ENCODE assay signal across 8 mouse cellular contexts in the genomic region with DNA sequence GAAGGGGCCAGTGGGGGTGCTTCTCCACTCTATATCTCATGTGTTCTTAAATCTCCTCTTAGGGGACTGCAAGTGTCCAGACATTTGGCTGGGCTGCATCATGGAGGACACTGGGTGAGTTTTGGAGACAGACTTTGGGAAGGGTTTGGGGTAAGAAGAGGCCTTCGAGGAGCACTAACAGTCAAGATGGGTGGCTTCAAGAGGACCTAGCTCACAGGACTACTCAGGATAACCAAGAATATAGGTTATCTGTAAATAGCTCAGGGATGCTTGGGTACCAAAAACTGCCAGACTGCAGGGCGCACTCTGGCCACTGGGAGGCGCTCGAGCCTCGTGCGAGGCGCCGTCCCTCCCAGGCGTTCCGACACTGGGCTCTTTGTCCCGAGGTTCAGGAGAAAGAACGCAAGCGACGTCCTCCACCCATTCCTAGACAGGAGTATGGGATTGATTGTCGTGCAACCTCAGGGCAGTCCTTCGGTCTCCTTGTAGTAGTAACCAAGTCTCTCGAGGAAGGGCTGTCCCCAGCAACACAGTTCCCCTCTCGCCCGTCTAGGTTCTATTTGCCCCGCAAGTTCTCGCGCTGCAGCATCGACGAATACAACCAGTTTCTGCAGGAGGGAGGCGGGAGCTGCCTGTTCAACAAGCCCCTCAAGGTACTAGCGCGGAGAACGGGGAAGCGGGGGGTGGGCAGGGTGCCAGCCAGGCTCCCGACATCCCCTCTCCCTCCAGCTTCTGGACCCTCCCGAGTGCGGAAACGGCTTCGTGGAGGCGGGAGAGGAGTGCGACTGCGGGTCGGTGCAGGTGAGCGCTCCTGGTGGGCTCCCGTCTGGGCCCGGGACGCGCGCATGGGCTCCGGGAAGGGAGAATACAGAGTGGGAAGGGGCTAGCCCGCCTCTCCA. TPM values are rescaled to one million over a fixed set of nuclear protein-coding genes. Genes with fewer than 3 reads are reported as not detected.
A peak's percentile ranks its signal among the peaks of the same experiment; 100 is the strongest.
DNase-seq lines count a peak whose midpoint lies in the region; ATAC-seq and TF ChIP-seq lines count a peak whose summit lies in the region.

No protein-coding gene starts in this region.

- peak overlapping the region; percentile 86 for H3K4me3 ChIP-seq in E14TG2a.4 (replicated peaks; ENCODE audit: low read length)
- H3K4me3 ChIP-seq in heart, embryonic 14.5 days (ENCODE audit: control insufficient read depth in 1 of 2, insufficient read depth in 1 of 2, low read depth in 1 of 2, low read length in 2 of 2) = peak overlapping the region; percentile 63 to 65
- H3K4me3 ChIP-seq in liver, embryonic 13.5 days (replicated peaks) = peak overlapping the region; percentile 49
- H3K4me3 ChIP-seq in neural tube, embryonic 11.5 days (ENCODE audit: low read depth, low read length) = peak overlapping the region; percentile 50

- ATAC-seq in heart, embryonic 14.5 days (ENCODE audit: insufficient number of reproducible peaks, insufficient read depth, low FRiP score, low read depth) = peak; percentile 3; the same call in 1 of the 2 replicates
- no peak for ATAC-seq in liver, embryonic 13.5 days (ENCODE audit: low read depth)
- peak; percentile 67 for ATAC-seq in neural tube, embryonic 11.5 days (ENCODE audit: insufficient read depth, low FRiP score, low TSS enrichment)

- WGBS in heart, embryonic 14.5 days = under 1% methylated on average over 46 of the region's 46 CpGs
- 1% methylated on average over 46 of the region's 46 CpGs for WGBS in liver, embryonic 13.5 days (ENCODE audit: insufficient replicate concordance)
- WGBS in neural tube, embryonic 11.5 days = under 1% methylated on average over 45 of the region's 46 CpGs

- peak; percentile 94 for TF ChIP-seq CTCF in E14TG2a.4 (conservative IDR thresholded peaks at IDR 0.05; ENCODE audit: low read length)

- H3K36me3 ChIP-seq in E14TG2a.4 (ENCODE audit: insufficient read depth, low read length) = no peaks in the 10 kb centered on the region
- H3K36me3 ChIP-seq in heart, embryonic 14.5 days (ENCODE audit: control insufficient read depth, insufficient read depth, low read length) = peaks cover 8% of the 10 kb centered on the region; the same call in 1 of the 2 replicates
- H3K36me3 ChIP-seq in liver, embryonic 13.5 days = no peaks in the 10 kb centered on the region
- no peaks in the 10 kb centered on the region for H3K36me3 ChIP-seq in neural tube, embryonic 11.5 days (ENCODE audit: control insufficient read depth, insufficient read depth, low read length)

- peak overlapping the region; percentile 80 for H3K9ac ChIP-seq in heart, embryonic 14.5 days (ENCODE audit: low read length)
- peak overlapping the region; percentile 26; the same call in 1 of the 2 replicates for H3K9ac ChIP-seq in liver, embryonic 13.5 days
- H3K9ac ChIP-seq in neural tube, embryonic 11.5 days (ENCODE audit: low read length) = peak overlapping the region; percentile 86

- H3K4me2 ChIP-seq in heart, embryonic 14.5 days (ENCODE audit: low read length) = peak overlapping the region; percentile 100
- peak overlapping the region; percentile 71 for H3K4me2 ChIP-seq in liver, embryonic 13.5 days
- peak overlapping the region; percentile 99 for H3K4me2 ChIP-seq in neural tube, embryonic 11.5 days (ENCODE audit: low read depth)

- H3K27ac ChIP-seq in heart, embryonic 14.5 days (replicated peaks in 1 of 2; ENCODE audit: control insufficient read depth in 1 of 2, insufficient read depth in 1 of 2, low read depth in 2 of 2, low read length in 2 of 2) = peak overlapping the region; percentile 63 to 66
- 0 out of 2 replicates have a peak overlapping the region, but pooled peaks have one; percentile 9 for H3K27ac ChIP-seq in liver, embryonic 13.5 days
- H3K27ac ChIP-seq in neural tube, embryonic 11.5 days (ENCODE audit: low read depth, low read length) = peak overlapping the region; percentile 91

- peaks cover 46% of the 10 kb centered on the region for H3K27me3 ChIP-seq in E14TG2a.4 (ENCODE audit: insufficient read depth, low read length)
- H3K27me3 ChIP-seq in heart, embryonic 14.5 days (ENCODE audit: control insufficient read depth, insufficient read depth, low read length) = no peaks in the 10 kb centered on the region; the same call in 1 of the 2 replicates
- H3K27me3 ChIP-seq in liver, embryonic 13.5 days = peaks cover 63% of the 10 kb centered on the region
- no peaks in the 10 kb centered on the region for H3K27me3 ChIP-seq in neural tube, embryonic 11.5 days (ENCODE audit: control insufficient read depth, insufficient read depth, low read length)

- peaks cover 71% of the 10 kb centered on the region for H3K4me1 ChIP-seq in E14TG2a.4 (replicated peaks; ENCODE audit: low read depth, low read length)
- peaks cover 31 to 36% of the 10 kb centered on the region in 2 experiments for H3K4me1 ChIP-seq in heart, embryonic 14.5 days (ENCODE audit: control insufficient read depth in 2 of 2, insufficient read depth in 2 of 2, low read length in 2 of 2)
- peaks cover 11% of the 10 kb centered on the region for H3K4me1 ChIP-seq in liver, embryonic 13.5 days (replicated peaks)
- H3K4me1 ChIP-seq in neural tube, embryonic 11.5 days (ENCODE audit: control insufficient read depth, insufficient read depth, low read length) = peaks cover 35% of the 10 kb centered on the region

- DNase-seq in c-Kit-negative CD71-positive TER-119-positive erythroid progenitor cells, embryonic 14.5 days (ENCODE audit: low read depth, low spot score) = peak; percentile 35
- peak; percentile 73 for DNase-seq in fibroblast of lung, adult 2 months (ENCODE audit: low read depth)
- DNase-seq in kidney, postnatal 14 days = peak; percentile 88
- peak; percentile 56 for DNase-seq in liver, embryonic 13.5 days
- DNase-seq in neural tube, embryonic 11.5 days (ENCODE audit: low spot score) = peak; percentile 94
- DNase-seq in telencephalon, adult 2 months (ENCODE audit: low read depth, low spot score) = peak; percentile 58

- peaks cover 11% of the 10 kb centered on the region for H3K9me3 ChIP-seq in E14TG2a.4 (ENCODE audit: low read length)
- H3K9me3 ChIP-seq in heart, embryonic 14.5 days (ENCODE audit: control insufficient read depth, low read length) = no peaks in the 10 kb centered on the region
- no peaks in the 10 kb centered on the region for H3K9me3 ChIP-seq in liver, embryonic 13.5 days (replicated peaks)
- no peaks in the 10 kb centered on the region for H3K9me3 ChIP-seq in neural tube, embryonic 11.5 days (ENCODE audit: control insufficient read depth, low read length)

RNA-seq across cellular contexts. Expression of a gene that starts 12.7 kb away (rescaled TPM):
- polyA plus RNA-seq in heart, embryonic 14.5 days (2014; fragmentation: Nextera tagmentation; extraction: Ambion mirVana) = 5.9 and 7.3 TPM in 2 replicates
- 0.28 and 0.43 TPM in 2 replicates for polyA plus RNA-seq in liver, embryonic 13.5 days (2015; fragmentation: Nextera tagmentation; extraction: Ambion mirVana)
- 21.7 and 23.2 TPM in 2 replicates for polyA plus RNA-seq in neural tube, embryonic 11.5 days (2014; fragmentation: Nextera tagmentation; extraction: Ambion mirVana)

RNA-seq across cellular contexts. Expression of a gene that starts 45.5 kb away (rescaled TPM):
- 53.8 and 54.9 TPM in 2 replicates for polyA plus RNA-seq in heart, embryonic 14.5 days (2014; fragmentation: Nextera tagmentation; extraction: Ambion mirVana)
- polyA plus RNA-seq in liver, embryonic 13.5 days (2015; fragmentation: Nextera tagmentation; extraction: Ambion mirVana) = 2.7 and 3.3 TPM in 2 replicates
- polyA plus RNA-seq in neural tube, embryonic 11.5 days (2014; fragmentation: Nextera tagmentation; extraction: Ambion mirVana) = 78.5 and 80.3 TPM in 2 replicates

Comparison
In these comparisons a context has a peak if more than half of its experiments do, and no peak if none do; other contexts are left out.
1. DNase-seq: peak in every context shown above with its lines; median percentile 94 in neural tube, embryonic 11.5 days; 88 in kidney, postnatal 14 days; 73 in fibroblast of lung, adult 2 months; 58 in telencephalon, adult 2 months; 56 in liver, embryonic 13.5 days; 35 in c-Kit-negative CD71-positive TER-119-positive erythroid progenitor cells, embryonic 14.5 days.
2. H3K27ac ChIP-seq: peak in every context shown above with its lines; median percentile 91 in neural tube, embryonic 11.5 days; 64 in heart, embryonic 14.5 days; 9 in liver, embryonic 13.5 days.
3. H3K9ac ChIP-seq: peak in every context shown above with its lines; median percentile 86 in neural tube, embryonic 11.5 days; 80 in heart, embryonic 14.5 days; 26 in liver, embryonic 13.5 days.
4. RNA of a gene that starts 45.5 kb away (polyA plus RNA-seq): 78.5 to 80.3 TPM in neural tube, embryonic 11.5 days and 53.8 to 54.9 TPM in heart, embryonic 14.5 days; 2.7 to 3.3 TPM in liver, embryonic 13.5 days; every median in the first group is over 10 times any median in the second.
5. Peak in every context shown above with its lines, with median percentiles within 50 percentile points of each other: H3K4me3 ChIP-seq and H3K4me2 ChIP-seq.